Mouse (Mus musculus): Measurements from ENCODE around the gene Cntfr.

- TF ChIP-seq CTCF (IDR thresholded peaks at IDR 0.05) = no peak
- no peak for TF ChIP-seq EP300 (IDR thresholded peaks at IDR 0.05)
Observed at GRCm38 (mm10) chr4:41681947-41682346, 14.9 kb downstream of the Cntfr start.
